Mouse (Mus musculus) heart, adult 8-10 months (tissue): Measurements from ENCODE around the gene Krt6a. TPM values are rescaled to one million over a fixed set of nuclear protein-coding genes. Genes with fewer than 3 reads are reported as not detected.
"Not testable (repeated sequence)": the region's sequence is repeated elsewhere in the genome, so short reads cannot be mapped to it uniquely, and the experiment has no call there.

ENCODE experiments used
- DNase-seq: peaks from one replicate; pipeline ENCODE4 v3.0.0; 2022; ENCODE audit warnings: low spot score
- total RNA-seq, 4 experiments: library from RNA; stranded (reverse); gene quantifications; 2 replicates each; pipeline ENCODE4 v1.2.4; 2022

Gene Krt6a
- not detected for total RNA-seq

DNA sequence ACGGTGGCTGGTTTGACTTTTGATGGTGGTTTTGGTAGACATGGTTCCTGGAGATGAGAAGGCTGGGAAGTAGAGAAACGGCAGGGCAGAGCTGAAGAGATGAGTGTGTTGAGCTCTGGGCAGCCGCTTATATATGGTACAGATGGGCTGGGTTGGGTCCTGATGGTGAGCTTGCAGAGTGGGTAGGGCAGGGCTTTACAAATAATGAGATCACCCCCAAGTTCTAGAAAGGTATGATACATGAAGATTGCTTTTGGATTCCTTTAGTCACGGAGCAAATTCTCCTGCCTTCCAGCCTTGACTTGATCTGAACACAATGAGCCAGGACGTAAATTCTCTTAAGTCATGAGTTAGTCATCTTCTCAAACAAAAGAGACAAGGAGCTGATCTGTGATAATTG, at the start of gene Krt6a:
Gene Krt6a (minus strand): TSS at position 101 of the 400 bp plus-strand sequence.
- no peak for DNase-seq

- DNase-seq = no peak
Observed at GRCm38 (mm10) chr15:101742711-101743110, 48.6 kb upstream of the Krt6a start, which contains the start of gene Krt71. Krt71 (minus strand) TSS chr15:101743109.

- no peak for DNase-seq
Observed at GRCm38 (mm10) chr15:101737786-101738185, 43.7 kb upstream of the Krt6a start.

DNA sequence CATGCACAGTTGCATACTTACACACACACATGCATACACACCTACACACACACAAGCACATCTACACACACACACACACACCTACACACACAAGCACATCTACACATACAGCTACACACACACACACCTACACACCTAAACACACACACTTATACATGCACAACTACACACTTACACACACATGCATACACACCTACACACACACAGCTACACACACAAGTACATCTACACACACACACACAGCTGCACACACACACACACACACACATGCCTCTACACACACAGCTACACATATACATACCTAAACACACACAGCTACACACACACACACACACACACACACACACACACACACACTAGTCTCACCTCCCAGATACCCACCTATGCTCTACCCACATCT, 36.5 kb upstream of the Krt6a start:
- DNase-seq = no peak

DNA sequence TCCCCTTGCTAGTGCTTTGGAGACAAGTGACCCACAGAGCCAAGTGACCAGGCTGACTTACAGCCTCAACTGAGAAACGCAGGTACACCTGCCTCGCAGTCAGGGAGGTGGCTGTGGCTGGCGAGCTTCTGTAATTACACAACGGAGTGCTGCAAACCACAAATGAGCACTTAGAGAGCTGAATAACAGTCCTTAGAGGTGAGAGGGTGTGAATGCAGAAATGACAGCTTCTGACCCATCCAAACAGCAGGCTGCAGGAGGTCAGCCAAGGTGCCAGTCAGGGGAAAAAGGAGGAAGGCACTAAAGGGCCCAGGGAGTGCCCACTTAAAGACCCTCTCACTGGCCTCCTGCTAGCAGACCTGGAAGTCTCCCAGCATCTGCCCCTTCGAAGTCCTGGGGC, 30.6 kb upstream of the Krt6a start:
- DNase-seq = no peak

DNA sequence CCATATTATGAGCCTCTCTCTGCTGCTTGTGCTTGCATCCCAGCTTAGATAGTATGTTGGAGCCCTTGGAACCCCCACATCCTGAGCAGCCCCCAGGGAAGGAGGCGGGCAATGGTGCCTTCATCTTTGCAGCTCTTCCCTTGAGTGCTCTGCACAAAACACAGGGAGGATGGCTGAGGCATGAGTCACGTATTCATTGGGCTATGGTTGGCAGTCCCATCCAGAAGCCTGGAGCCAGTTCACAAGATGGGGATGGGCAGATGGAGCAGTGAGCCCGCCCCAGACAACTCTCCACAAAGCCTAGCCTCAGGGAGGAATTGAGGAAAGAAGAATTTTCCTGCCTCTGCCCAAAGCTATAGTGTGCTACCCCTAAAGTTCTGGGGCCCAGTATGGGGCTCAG, 21.7 kb upstream of the Krt6a start:
- no peak for DNase-seq

DNA sequence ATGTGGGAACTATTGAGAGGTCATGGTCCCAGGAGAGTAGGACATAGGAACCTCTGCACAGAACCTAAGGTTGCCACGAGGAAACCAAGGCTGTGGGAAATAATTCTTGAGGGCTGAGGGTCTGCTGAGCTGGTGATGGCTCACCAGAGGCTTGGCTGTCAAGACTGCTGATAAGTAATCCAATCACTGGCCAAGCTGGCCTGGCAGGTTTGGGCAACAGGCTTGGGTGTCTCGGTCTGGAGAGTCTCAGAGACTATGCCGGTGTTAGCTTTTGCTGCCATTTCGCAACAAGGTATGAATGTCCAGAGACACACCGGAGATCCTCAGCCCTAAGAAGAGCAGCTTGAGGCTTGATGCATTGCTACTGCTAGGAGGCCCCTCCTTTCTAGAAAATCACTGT, 20.2 kb upstream of the Krt6a start:
- DNase-seq = no peak

DNA sequence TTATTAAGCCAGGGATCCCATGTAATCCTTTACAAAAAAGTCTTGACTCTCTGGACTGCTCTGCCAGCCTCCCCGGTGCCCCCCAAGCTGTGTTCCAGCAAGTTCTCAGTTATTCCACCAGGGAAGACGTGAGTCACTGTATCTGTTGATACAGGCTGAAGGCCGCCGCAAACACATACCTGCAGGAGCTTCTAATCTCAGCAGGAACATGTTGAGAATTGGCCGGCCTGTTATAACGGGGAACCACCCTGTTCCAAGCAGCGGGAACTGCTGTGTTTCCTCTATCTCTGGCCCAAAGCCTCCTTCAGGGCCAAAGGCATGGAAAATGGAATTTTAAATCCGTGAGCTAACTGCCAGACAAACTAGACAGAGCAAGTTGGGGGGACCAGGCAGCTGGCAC, 19.6 kb upstream of the Krt6a start:
- no peak for DNase-seq

- no peak for DNase-seq
Observed at GRCm38 (mm10) chr15:101712720-101713119, 18.6 kb upstream of the Krt6a start, which contains the start of gene Krt5. Krt5 (minus strand) TSS chr15:101712898.

DNA sequence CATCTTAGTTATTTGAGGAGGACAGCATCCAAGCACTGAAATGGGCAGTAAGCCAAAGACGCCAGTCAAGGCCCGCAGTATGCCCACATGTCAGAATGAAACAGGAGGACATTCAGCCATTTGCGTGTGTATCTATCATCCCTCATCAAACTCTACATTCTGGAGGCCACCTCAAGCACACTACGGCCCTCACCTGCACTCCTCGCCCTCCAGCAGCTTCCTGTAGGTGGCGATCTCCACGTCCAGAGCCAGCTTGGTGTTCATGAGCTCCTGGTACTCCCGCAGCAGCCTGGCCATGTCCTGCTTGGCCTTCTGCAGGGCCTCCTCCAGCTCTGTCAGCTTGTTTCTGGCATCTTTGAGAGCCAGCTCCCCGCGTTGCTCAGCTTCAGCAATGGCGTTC, 14.6 kb upstream of the Krt6a start:
- no peak for DNase-seq

GRCm38 (mm10) chr15:101707454-101707853, 13.3 kb upstream of the Krt6a start:
- no peak for DNase-seq

DNA sequence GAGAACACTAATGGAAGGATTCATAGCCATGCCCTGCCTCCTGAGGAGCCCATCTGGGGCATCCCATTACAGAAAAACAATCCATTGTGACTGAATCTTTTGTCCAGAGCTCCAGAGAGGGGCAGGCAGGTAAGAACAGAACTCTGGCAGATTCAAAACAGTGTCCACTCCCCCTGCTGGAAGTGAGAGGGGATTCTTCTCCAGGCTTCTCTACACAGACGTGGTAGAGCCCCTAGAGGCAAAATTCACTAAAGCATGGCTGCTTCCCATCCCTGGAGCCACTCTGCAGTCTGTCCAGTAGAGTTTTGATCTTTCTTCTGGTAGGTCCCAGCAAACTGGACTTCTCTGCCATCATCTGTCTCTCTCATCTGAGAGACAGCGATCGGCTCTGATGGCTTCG, 10.0 kb upstream of the Krt6a start:
- DNase-seq = no peak

GRCm38 (mm10) chr15:101702380-101702779, 8.3 kb upstream of the Krt6a start:
- no peak for DNase-seq

DNA sequence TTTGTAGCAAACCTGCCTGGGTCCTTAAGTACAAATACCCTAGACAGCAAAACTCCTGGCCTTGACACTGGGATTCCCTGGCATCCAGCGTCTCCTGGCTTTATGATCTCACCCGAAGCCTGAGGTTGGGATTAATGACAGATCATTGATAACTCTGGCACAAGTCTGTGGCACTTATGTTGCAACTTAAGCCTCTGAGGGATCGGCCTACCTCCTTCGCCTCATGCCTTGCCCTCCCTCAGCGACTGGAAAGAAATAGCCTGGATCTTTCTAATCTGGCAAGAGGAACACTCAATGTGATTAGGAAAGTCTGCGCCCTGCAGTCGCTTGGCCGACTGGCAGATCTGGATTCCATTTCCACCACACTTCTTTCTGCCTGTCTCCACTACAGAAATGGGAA, 5.8 kb upstream of the Krt6a start:
- DNase-seq = no peak

DNA sequence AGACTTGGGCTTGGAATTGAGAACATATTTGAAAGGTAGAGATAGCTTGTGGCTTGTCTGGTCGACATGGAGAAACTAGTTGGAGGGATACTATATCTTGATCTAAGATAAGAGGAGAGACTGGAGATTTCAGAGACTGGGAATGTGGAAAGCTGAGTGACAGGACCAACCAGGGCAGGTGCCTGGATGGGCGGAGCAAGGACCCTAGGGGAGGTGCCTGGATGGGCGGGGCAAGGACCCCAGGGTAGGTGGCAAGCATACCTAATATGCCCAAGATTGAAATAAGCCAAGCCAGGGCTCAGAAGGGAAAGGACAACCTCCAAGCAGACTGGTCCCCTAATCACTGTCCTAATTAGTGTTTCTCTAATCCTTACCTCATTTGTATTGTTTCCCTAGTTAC, 5.1 kb upstream of the Krt6a start:
- no peak for DNase-seq

- DNase-seq = no peak
Observed at GRCm38 (mm10) chr15:101697326-101698188, 3.5 kb upstream of the Krt6a start.

DNA sequence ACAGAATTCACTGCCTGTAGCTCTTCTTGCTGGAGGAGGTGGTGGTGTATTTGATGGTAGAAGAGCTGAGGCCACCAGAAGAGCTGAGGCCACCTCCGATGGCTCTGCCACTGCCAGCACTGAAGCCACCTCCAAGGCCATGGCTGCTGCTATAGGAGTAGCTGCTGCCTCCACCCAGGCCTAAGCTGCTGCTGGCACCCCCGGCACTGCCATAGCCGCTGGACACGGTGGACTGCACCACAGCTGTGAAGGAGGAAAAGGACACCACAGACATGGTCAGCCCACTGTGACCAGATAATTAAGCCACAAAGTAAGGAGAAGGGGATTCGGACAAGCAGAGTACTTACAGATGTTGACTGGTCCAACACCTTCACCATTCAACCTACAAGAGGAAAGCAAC, 3.6 kb downstream of the Krt6a start:
- not testable (repeated sequence) for DNase-seq

DNA sequence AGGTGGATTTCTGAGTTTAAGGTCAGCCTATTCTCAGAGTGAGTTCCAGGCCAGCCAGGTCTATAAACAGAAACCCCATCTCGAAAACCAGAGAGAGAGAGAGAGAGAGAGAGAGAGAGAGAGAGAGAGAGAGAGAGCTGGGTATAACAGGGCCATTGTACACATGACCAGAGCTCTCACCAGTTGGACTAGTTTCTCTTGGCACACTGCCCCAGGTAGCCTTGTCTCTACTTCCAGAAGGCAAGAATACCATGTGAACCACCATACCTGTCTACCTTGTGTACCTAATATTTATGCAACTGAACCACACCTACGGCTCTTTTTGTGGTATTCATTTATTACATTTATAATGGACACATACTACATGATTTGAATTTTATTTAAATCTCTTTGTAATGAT, 5.9 kb downstream of the Krt6a start:
- DNase-seq = no peak

DNA sequence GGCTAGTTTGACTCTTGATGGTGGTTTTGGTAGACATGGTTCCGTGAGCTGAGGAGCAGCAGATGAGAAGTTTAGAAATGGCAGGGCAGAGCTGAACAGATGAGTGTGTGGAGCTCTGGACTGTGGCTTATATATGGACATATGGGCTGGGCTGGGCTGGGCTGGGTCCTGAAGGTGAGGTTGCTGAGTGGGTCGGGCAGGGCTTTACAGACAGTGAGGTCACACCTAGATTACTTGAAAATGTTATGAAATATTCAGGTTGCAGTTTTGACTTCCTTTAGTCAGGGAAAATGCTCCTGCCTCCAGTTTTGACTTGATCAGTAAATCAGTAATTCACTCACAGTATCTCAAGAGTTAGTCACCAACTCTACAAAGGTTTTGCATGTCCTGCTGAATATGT, 13.9 kb downstream of the Krt6a start, which contains the start of gene Krt6b:
Gene Krt6b (minus strand): TSS at position 101 of the 400 bp plus-strand sequence.
- no peak for DNase-seq

GRCm38 (mm10) chr15:101675978-101676377, 18.1 kb downstream of the Krt6a start:
- DNase-seq = no peak

GRCm38 (mm10) chr15:101652736-101653265, 41.3 kb downstream of the Krt6a start:
- no peak for DNase-seq

GRCm38 (mm10) chr15:101647280-101647679, 46.8 kb downstream of the Krt6a start, which contains the start of gene Gm5478:
Gm5478 (minus strand) TSS chr15:101647380.
- no peak for DNase-seq
